Mouse (Mus musculus): ENCODE data around the gene Fam50b. TPM values are rescaled to one million over a fixed set of nuclear protein-coding genes. Genes with fewer than 3 reads are reported as not detected.

Gene Fam50b
- total and polyA plus RNA-seq, 3 experiments: not detected

DNA sequence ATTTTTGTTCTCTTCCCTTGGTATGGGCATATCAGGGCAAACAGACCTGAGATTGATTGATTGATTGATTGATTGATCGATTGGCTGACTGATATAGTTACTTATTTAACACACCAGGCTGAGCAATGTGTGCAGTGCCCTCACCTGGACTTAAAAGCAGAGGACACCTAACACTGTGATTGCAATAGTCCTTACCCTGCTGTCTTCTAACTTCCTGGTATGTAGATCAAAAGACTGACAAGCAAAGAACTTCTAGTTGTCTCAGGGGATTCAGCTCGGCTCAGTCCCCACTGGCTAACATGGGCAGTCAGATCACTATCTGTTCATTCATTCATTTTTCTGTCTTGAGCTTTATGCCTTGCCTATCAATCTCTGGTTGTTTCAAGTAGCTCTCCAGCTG, 31.3 kb upstream of the Fam50b start:
- no peak overlapping the region for H3K27ac ChIP-seq (ENCODE audit: control insufficient read depth, low read depth, low read length)
- no peaks in the 10 kb centered on the region for H3K4me1 ChIP-seq (ENCODE audit: control insufficient read depth in 1 of 2, insufficient read depth in 2 of 2, low read length in 2 of 2)
- H3K27me3 ChIP-seq (ENCODE audit: control insufficient read depth in 1 of 2, insufficient read depth in 2 of 2, low read length in 2 of 2): no peaks in the 10 kb centered on the region; a peak in 1 of 4 replicates
- no peak for DNase-seq (ENCODE audit: low read depth, low spot score)
- no peak overlapping the region for H3K4me3 ChIP-seq (ENCODE audit: control insufficient read depth in 1 of 2, insufficient read depth in 1 of 2, low read depth in 2 of 2, low read length in 2 of 2)
- no peaks in the 10 kb centered on the region for H3K79me2 ChIP-seq (ENCODE audit: control insufficient read depth, insufficient read depth, low read length, poor library complexity)
- H3K9me3 ChIP-seq (replicated peaks; ENCODE audit: insufficient read depth, low read length): no peaks in the 10 kb centered on the region
- H3K36me3 ChIP-seq (ENCODE audit: control insufficient read depth in 1 of 2, insufficient read depth in 2 of 2, low read length in 2 of 2): no peaks in the 10 kb centered on the region; a peak in 1 of 4 replicates
- TF ChIP-seq E2F4 (IDR thresholded peaks at IDR 0.05; ENCODE audit: borderline replicate concordance, low read depth, low read length) (no peak), GABPA (IDR thresholded peaks at IDR 0.05; ENCODE audit: low read depth, low read length) (no peak), HCFC1 (IDR thresholded peaks at IDR 0.05; ENCODE audit: low read depth, low read length) (no peak), ELF1 (IDR thresholded peaks at IDR 0.05; ENCODE audit: low read depth, low read length) (no peak), CHD1 (IDR thresholded peaks at IDR 0.05; ENCODE audit: low read depth, low read length) (no peak), RAD21 (IDR thresholded peaks at IDR 0.05; ENCODE audit: low read depth, low read length) (no peak), USF1 (IDR thresholded peaks at IDR 0.05; ENCODE audit: low read depth, low read length) (no peak), TAL1 (IDR thresholded peaks at IDR 0.05; ENCODE audit: low read length) (no peak), BHLHE40 (IDR thresholded peaks at IDR 0.05; ENCODE audit: borderline replicate concordance, low read depth, low read length) (no peak), ZC3H11A (IDR thresholded peaks at IDR 0.05; ENCODE audit: low read depth, low read length) (no peak), SMC3 (IDR thresholded peaks at IDR 0.05; ENCODE audit: low read depth, low read length) (no peak), POLR2AphosphoS5 (IDR thresholded peaks at IDR 0.05; ENCODE audit: borderline replicate concordance, low read depth, low read length) (no peak)
- H3K9ac ChIP-seq (ENCODE audit: control insufficient read depth, low read depth, low read length, poor library complexity, severe bottlenecking): no peak overlapping the region

DNA sequence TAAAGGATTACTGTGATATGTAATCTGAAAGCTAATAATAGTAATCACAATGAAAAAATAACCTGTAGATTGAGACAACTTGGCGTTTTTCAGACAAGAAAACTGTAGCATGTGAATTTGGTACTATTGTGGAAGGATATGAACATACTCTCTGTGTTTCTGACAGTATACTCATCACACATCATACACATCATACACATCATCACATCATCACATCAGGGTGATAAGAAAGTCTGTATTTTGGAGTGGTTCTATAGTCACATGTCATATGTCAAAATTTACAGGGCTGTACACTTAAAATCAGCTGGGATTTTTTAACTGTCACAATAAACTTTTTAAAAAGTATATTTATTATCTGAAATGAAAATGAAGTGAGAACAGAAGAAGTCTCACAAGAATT, 30.9 kb upstream of the Fam50b start:
- Histone ChIP-seq H3K9me3 (replicated peaks; ENCODE audit: insufficient read depth, low read length) (no peaks in the 10 kb centered on the region), H3K4me3 (ENCODE audit: control insufficient read depth in 1 of 2, insufficient read depth in 1 of 2, low read depth in 2 of 2, low read length in 2 of 2) (no peak overlapping the region), H3K79me2 (ENCODE audit: control insufficient read depth, insufficient read depth, low read length, poor library complexity) (no peaks in the 10 kb centered on the region), H3K36me3 (ENCODE audit: control insufficient read depth in 1 of 2, insufficient read depth in 2 of 2, low read length in 2 of 2) (no peaks in the 10 kb centered on the region; a peak in 1 of 4 replicates), H3K27me3 (ENCODE audit: control insufficient read depth in 1 of 2, insufficient read depth in 2 of 2, low read length in 2 of 2) (no peaks in the 10 kb centered on the region; a peak in 1 of 4 replicates), H3K4me1 (ENCODE audit: control insufficient read depth in 1 of 2, insufficient read depth in 2 of 2, low read length in 2 of 2) (no peaks in the 10 kb centered on the region), H3K9ac (ENCODE audit: control insufficient read depth, low read depth, low read length, poor library complexity, severe bottlenecking) (no peak overlapping the region), H3K27ac (ENCODE audit: control insufficient read depth, low read depth, low read length) (no peak overlapping the region)
- no peak for DNase-seq (ENCODE audit: low read depth, low spot score)
- TF ChIP-seq GABPA (IDR thresholded peaks at IDR 0.05; ENCODE audit: low read depth, low read length): no peak
- no peak for TF ChIP-seq HCFC1 (IDR thresholded peaks at IDR 0.05; ENCODE audit: low read depth, low read length)
- TF ChIP-seq JUND (IDR thresholded peaks at IDR 0.05; ENCODE audit: low read depth, low read length): no peak

DNA sequence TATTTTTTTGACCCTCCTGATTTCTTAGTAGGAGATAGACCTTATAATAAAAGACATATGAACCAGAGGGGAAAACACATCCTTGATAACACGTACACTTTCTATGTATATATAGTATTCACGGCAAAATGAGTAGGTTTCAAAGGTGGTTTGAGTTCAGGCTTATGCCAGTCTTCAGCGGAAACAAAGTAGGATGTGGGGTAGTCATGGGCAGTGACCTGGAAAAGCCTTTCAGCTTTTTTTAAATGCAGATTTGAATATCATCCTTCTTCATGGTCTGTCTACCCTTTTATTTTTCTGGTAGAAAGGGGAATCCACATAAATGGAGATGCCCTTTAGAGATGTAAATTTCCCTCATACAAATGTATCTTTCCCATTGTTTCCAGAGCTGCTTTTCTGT, 29.8 kb upstream of the Fam50b start:
- no peaks in the 10 kb centered on the region for H3K9me3 ChIP-seq (replicated peaks; ENCODE audit: insufficient read depth, low read length)
- H3K4me1 ChIP-seq (ENCODE audit: control insufficient read depth in 1 of 2, insufficient read depth in 2 of 2, low read length in 2 of 2): no peaks in the 10 kb centered on the region
- no peak overlapping the region for H3K4me3 ChIP-seq (ENCODE audit: control insufficient read depth in 1 of 2, insufficient read depth in 1 of 2, low read depth in 2 of 2, low read length in 2 of 2)
- no peaks in the 10 kb centered on the region; a peak in 1 of 4 replicates for H3K27me3 ChIP-seq (ENCODE audit: control insufficient read depth in 1 of 2, insufficient read depth in 2 of 2, low read length in 2 of 2)
- H3K79me2 ChIP-seq (ENCODE audit: control insufficient read depth, insufficient read depth, low read length, poor library complexity): no peaks in the 10 kb centered on the region
- no peak overlapping the region for H3K27ac ChIP-seq (ENCODE audit: control insufficient read depth, low read depth, low read length)
- TF ChIP-seq RCOR1 (IDR thresholded peaks at IDR 0.05; ENCODE audit: low read depth, low read length) (no peak), POLR2A (IDR thresholded peaks at IDR 0.05; ENCODE audit: control insufficient read depth in 1 of 2, insufficient read depth in 1 of 2, low read depth in 1 of 2, low read length in 2 of 2, poor library complexity in 1 of 2) (no peak), TCF12 (IDR thresholded peaks at IDR 0.05; ENCODE audit: low read depth, low read length) (no peak), TBP (IDR thresholded peaks at IDR 0.05; ENCODE audit: low read depth, low read length) (no peak), ZC3H11A (IDR thresholded peaks at IDR 0.05; ENCODE audit: low read depth, low read length) (no peak), POLR2AphosphoS2 (IDR thresholded peaks at IDR 0.05; ENCODE audit: low read length) (no peak), ETS1 (IDR thresholded peaks at IDR 0.05; ENCODE audit: low read depth, low read length) (no peak), RAD21 (IDR thresholded peaks at IDR 0.05; ENCODE audit: low read depth, low read length) (no peak), ZNF384 (IDR thresholded peaks at IDR 0.05; ENCODE audit: low read depth, low read length) (no peak), MAZ (IDR thresholded peaks at IDR 0.05; ENCODE audit: low read depth, low read length) (no peak), BHLHE40 (IDR thresholded peaks at IDR 0.05; ENCODE audit: borderline replicate concordance, low read depth, low read length) (no peak)
- H3K36me3 ChIP-seq (ENCODE audit: control insufficient read depth in 1 of 2, insufficient read depth in 2 of 2, low read length in 2 of 2): no peaks in the 10 kb centered on the region; a peak in 1 of 4 replicates
- H3K9ac ChIP-seq (ENCODE audit: control insufficient read depth, low read depth, low read length, poor library complexity, severe bottlenecking): no peak overlapping the region
- DNase-seq (ENCODE audit: low read depth, low spot score): no peak

Data from MEL (cell line).